Mouse (Mus musculus) intestine, embryonic 16.5 days (tissue): ENCODE data around the gene Wnt11. TPM values are rescaled to one million over a fixed set of nuclear protein-coding genes. Genes with fewer than 3 reads are reported as not detected.

Experiments
- ATAC-seq: fragments of 200-750 bp; cut with Nextera tagmentation; 2 replicates; pipeline ENCODE4 v1.8.0; 2017; ENCODE audit warnings: moderate TSS enrichment, moderate library complexity
- H3K27ac ChIP-seq: fragments of 300-500 bp; sonication (generic); 2 replicates; pipeline ENCODE4 v1.5.1; 2014; ENCODE audit warnings: mild to moderate bottlenecking, low read length
- H3K27me3 ChIP-seq: fragments of 300-500 bp; sonication (generic); replicated peaks from 2 replicates; pipeline ENCODE4 v1.6.1; 2014; ENCODE audit warnings: low read length, control low read depth, mixed read lengths; ENCODE audit not compliant: control insufficient read depth, insufficient read depth
- H3K36me3 ChIP-seq: fragments of 300-500 bp; sonication (generic); 2 replicates; pipeline ENCODE4 v1.6.1; 2014; ENCODE audit warnings: low read length, control low read depth; ENCODE audit not compliant: control insufficient read depth, insufficient read depth
- H3K4me1 ChIP-seq: fragments of 300-500 bp; sonication (generic); 2 replicates; pipeline ENCODE4 v1.6.1; 2014; ENCODE audit warnings: low read length, control low read depth, mixed read lengths; ENCODE audit not compliant: control insufficient read depth, insufficient read depth
- H3K4me2 ChIP-seq: fragments of 300-500 bp; sonication (generic); 2 replicates; pipeline ENCODE4 v1.6.1; 2014; ENCODE audit warnings: low read depth, low read length, control low read depth
- H3K4me3 ChIP-seq: fragments of 300-500 bp; sonication (generic); 2 replicates; pipeline ENCODE4 v1.5.1; 2014; ENCODE audit warnings: mild to moderate bottlenecking, low read length
- H3K9ac ChIP-seq: fragments of 300-500 bp; sonication (generic); 2 replicates; pipeline ENCODE4 v1.6.1; 2014; ENCODE audit warnings: low read depth, low read length
- H3K9me3 ChIP-seq: fragments of 300-500 bp; sonication (generic); 2 replicates; pipeline ENCODE4 v1.6.1; 2016; ENCODE audit warnings: low read length, control low read depth; ENCODE audit not compliant: control insufficient read depth
- WGBS: fragments of 180-500 bp; shearing (Covaris S2); extraction: QIAGEN DNeasy Blood & Tissue Kit; methylation state at CpG from one replicate; pipeline ENCODE4 v1.1.7; 2014; 5-methylcytosine and 5-hydroxymethylcytosine counted together
- polyA plus RNA-seq: library from polyadenylated mRNA; unstranded; fragments of >200 nt; fragmentation: Nextera tagmentation; extraction: Ambion mirVana; gene quantifications from 2 replicates; pipeline ENCODE4 v1.2.1, GENCODE M21; 2015

Gene Wnt11
- polyA plus RNA-seq, 1 experiment from 2014 or later: 1.8 TPM

GRCm38 (mm10) chr7:98888810-98889209, 53.9 kb downstream of the Wnt11 start:
- 67% methylated on average over 5 of the region's 5 CpGs for WGBS

GRCm38 (mm10) chr7:98889211-98889610, 54.3 kb downstream of the Wnt11 start:
- H3K27ac ChIP-seq: no peak overlapping the region
- no peak overlapping the region for H3K4me2 ChIP-seq
- no peak overlapping the region for H3K9ac ChIP-seq
- no peak overlapping the region for H3K4me3 ChIP-seq
- no peak for ATAC-seq
- 62% methylated on average over 7 of the region's 7 CpGs for WGBS
- no peaks in the 10 kb centered on the region for H3K27me3 ChIP-seq
- H3K4me1 ChIP-seq: peaks cover 6% of the 10 kb centered on the region; the same call in 1 of the 2 replicates
- H3K36me3 ChIP-seq: 0 out of 2 replicates have a peak, but pooled peaks cover 5% of the 10 kb centered on the region
- no peaks in the 10 kb centered on the region for H3K9me3 ChIP-seq

More at GRCm38 (mm10) chr7:98888810-98889209, 53.9 kb downstream of the Wnt11 start:
- Histone ChIP-seq H3K4me3 (no peak overlapping the region), H3K4me2 (no peak overlapping the region), H3K4me1 (peaks cover 6% of the 10 kb centered on the region; the same call in 1 of the 2 replicates), H3K36me3 (0 out of 2 replicates have a peak, but pooled peaks cover 5% of the 10 kb centered on the region), H3K27ac (no peak overlapping the region), H3K27me3 (no peaks in the 10 kb centered on the region), H3K9me3 (no peaks in the 10 kb centered on the region), H3K9ac (no peak overlapping the region)
- ATAC-seq: no peak

DNA sequence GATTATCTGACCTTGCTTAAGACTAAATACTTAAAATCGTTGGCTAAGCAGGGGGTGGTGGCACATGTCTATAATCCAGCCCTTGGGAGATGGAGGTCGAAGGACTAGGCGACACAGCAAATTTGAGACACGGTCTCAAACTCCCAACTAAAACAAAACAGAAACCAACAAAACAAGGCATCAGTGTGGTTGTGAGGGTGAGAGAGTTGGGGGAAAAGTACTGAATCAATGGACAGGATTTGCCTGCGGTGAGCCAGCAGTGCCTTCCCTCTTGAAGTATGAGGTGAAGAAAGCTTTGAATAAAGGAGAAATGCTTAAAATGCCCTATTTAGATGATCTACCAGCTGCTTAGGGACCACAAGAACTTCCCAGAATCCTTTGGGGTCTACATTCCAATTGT, 58.2 kb downstream of the Wnt11 start:
- 86% methylated on average over 5 of the region's 5 CpGs for WGBS
- H3K36me3 ChIP-seq: no peaks in the 10 kb centered on the region

GRCm38 (mm10) chr7:98894305-98894704, 59.4 kb downstream of the Wnt11 start:
- Histone ChIP-seq H3K4me2 (no peak overlapping the region), H3K4me3 (no peak overlapping the region), H3K27ac (no peak overlapping the region), H3K36me3 (no peaks in the 10 kb centered on the region), H3K9me3 (no peaks in the 10 kb centered on the region), H3K4me1 (peaks cover 28% of the 10 kb centered on the region), H3K9ac (no peak overlapping the region), H3K27me3 (no peaks in the 10 kb centered on the region)
- WGBS: 84% methylated on average over 5 of the region's 5 CpGs
- ATAC-seq: no peak

More for the DNA sequence above, 58.2 kb downstream of the Wnt11 start:
- no peak for ATAC-seq
- no peak overlapping the region for H3K4me3 ChIP-seq
- no peak overlapping the region for H3K9ac ChIP-seq
- H3K27ac ChIP-seq: no peak overlapping the region
- no peaks in the 10 kb centered on the region for H3K27me3 ChIP-seq
- H3K9me3 ChIP-seq: no peaks in the 10 kb centered on the region
- no peak overlapping the region for H3K4me2 ChIP-seq
- peaks cover 27% of the 10 kb centered on the region for H3K4me1 ChIP-seq

GRCm38 (mm10) chr7:98894768-98895167, 59.9 kb downstream of the Wnt11 start:
- Histone ChIP-seq H3K4me1 (peaks cover 28% of the 10 kb centered on the region), H3K4me2 (no peak overlapping the region), H3K36me3 (no peaks in the 10 kb centered on the region), H3K4me3 (no peak overlapping the region), H3K27ac (no peak overlapping the region; the same call in 1 of the 2 replicates), H3K27me3 (no peaks in the 10 kb centered on the region), H3K9me3 (no peaks in the 10 kb centered on the region), H3K9ac (no peak overlapping the region)
- WGBS: 50% methylated on average over 5 of the region's 5 CpGs
- no peak for ATAC-seq

- no peak overlapping the region for H3K4me2 ChIP-seq
- H3K27ac ChIP-seq: no peak overlapping the region; the same call in 1 of the 2 replicates
- no peaks in the 10 kb centered on the region for H3K27me3 ChIP-seq
- ATAC-seq: no peak
- no peak overlapping the region for H3K9ac ChIP-seq
- H3K36me3 ChIP-seq: no peaks in the 10 kb centered on the region
- H3K4me3 ChIP-seq: no peak overlapping the region
- H3K9me3 ChIP-seq: no peaks in the 10 kb centered on the region
- H3K4me1 ChIP-seq: peaks cover 29% of the 10 kb centered on the region
- 34% methylated on average over 10 of the region's 10 CpGs for WGBS
Observed at GRCm38 (mm10) chr7:98895501-98896095, 60.7 kb downstream of the Wnt11 start.

- Histone ChIP-seq H3K27me3 (no peaks in the 10 kb centered on the region), H3K4me2 (no peak overlapping the region), H3K36me3 (no peaks in the 10 kb centered on the region), H3K9me3 (peaks cover 3% of the 10 kb centered on the region; the same call in 1 of the 2 replicates), H3K4me3 (no peak overlapping the region), H3K9ac (no peak overlapping the region), H3K27ac (no peak overlapping the region), H3K4me1 (peaks cover 27% of the 10 kb centered on the region)
- WGBS: 86% methylated on average over 8 of the region's 8 CpGs
- no peak for ATAC-seq
Observed at GRCm38 (mm10) chr7:98897323-98897722, 62.4 kb downstream of the Wnt11 start.

- WGBS: 57% methylated on average over 4 of the region's 4 CpGs
- peaks cover 38% of the 10 kb centered on the region for H3K4me1 ChIP-seq
- H3K4me3 ChIP-seq: no peak overlapping the region
- no peak overlapping the region for H3K4me2 ChIP-seq
- H3K36me3 ChIP-seq: no peaks in the 10 kb centered on the region
- peaks cover 3% of the 10 kb centered on the region; the same call in 1 of the 2 replicates for H3K9me3 ChIP-seq
- no peak overlapping the region for H3K9ac ChIP-seq
- H3K27ac ChIP-seq: peak overlapping the region; percentile 32; the same call in 1 of the 2 replicates
- H3K27me3 ChIP-seq: no peaks in the 10 kb centered on the region
- ATAC-seq: peak; percentile 69
Observed at GRCm38 (mm10) chr7:98899815-98900214, 64.9 kb downstream of the Wnt11 start.

DNA sequence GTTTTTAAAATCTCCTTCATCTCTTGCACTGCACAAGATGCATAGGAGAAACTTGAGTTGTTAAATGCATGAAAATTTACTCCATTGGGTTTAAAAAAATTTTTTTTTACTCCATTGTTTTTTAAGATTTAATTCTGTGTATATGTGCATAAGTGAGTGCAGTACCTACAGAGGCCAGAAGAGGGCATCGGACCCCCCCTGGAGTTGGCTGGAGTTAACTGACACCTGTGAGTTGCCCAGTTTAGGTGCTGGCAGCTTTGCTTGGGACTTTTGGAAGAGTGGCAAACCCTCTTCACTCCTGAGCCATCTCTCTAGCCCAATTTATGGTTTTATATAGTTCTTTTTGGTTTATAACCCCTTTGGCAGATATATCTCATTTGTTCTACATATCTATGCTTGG, 66.2 kb downstream of the Wnt11 start:
- H3K27me3 ChIP-seq: no peaks in the 10 kb centered on the region
- no peak overlapping the region for H3K27ac ChIP-seq

More for the DNA sequence above, 66.2 kb downstream of the Wnt11 start:
- Histone ChIP-seq H3K9me3 (peaks cover 3% of the 10 kb centered on the region; the same call in 1 of the 2 replicates), H3K9ac (no peak overlapping the region), H3K36me3 (no peaks in the 10 kb centered on the region), H3K4me2 (no peak overlapping the region), H3K4me1 (peaks cover 39% of the 10 kb centered on the region), H3K4me3 (no peak overlapping the region)
- WGBS: 93% methylated on average over 1 of the region's 1 CpGs
- ATAC-seq: no peak
